Mouse (Mus musculus): ENCODE data around the gene Pabpc1l. TPM values are rescaled to one million over a fixed set of nuclear protein-coding genes. Genes with fewer than 3 reads are reported as not detected.

Gene Pabpc1l
- polyA plus RNA-seq (2012; rRNA removed), result 0.71 and 0.79 TPM in 2 replicates

GRCm38 (mm10) chr2:164025150-164025549, at the start of gene Pabpc1l:
TSS of gene Pabpc1l (plus strand) at chr2:164025450.

GRCm38 (mm10) chr2:163994654-163994976, 30.6 kb upstream of the Pabpc1l start, which contains the start of gene Ywhab:
TSS of gene Ywhab (plus strand) at chr2:163994960.

GRCm38 (mm10) chr2:164070142-164070764, 45.0 kb downstream of the Pabpc1l start, which contains the start of gene Stk4:
TSS of gene Stk4 (plus strand) at chr2:164070322.

GRCm38 (mm10) chr2:164070765-164071436, 45.7 kb downstream of the Pabpc1l start, which contains the start of gene Tomm34:
TSS of gene Tomm34 (minus strand) at chr2:164071169.

Other genes starting within 250 kb of the Pabpc1l start
- gene Ccn5, start 204.6 kb upstream of the Pabpc1l start, polyA plus RNA-seq (2012; rRNA removed), result 0.03 and 0.07 TPM in 2 replicates
- gene Kcnk15, start 171.8 kb upstream of the Pabpc1l start, polyA plus RNA-seq (2012; rRNA removed), result not detected in 2 replicates
- gene Rims4, start 106.8 kb upstream of the Pabpc1l start, polyA plus RNA-seq (2012; rRNA removed), result 0.73 and 1.3 TPM in 2 replicates
- gene Ywhab, start 30.5 kb upstream of the Pabpc1l start, polyA plus RNA-seq (2012; rRNA removed), result 27.4 and 28.4 TPM in 2 replicates
- gene Stk4, start 44.9 kb downstream of the Pabpc1l start, polyA plus RNA-seq (2012; rRNA removed), result 10.4 and 10.8 TPM in 2 replicates
- gene Tomm34, start 45.7 kb downstream of the Pabpc1l start, polyA plus RNA-seq (2012; rRNA removed), result 11.1 and 11.6 TPM in 2 replicates
- gene Kcns1, start 145.7 kb downstream of the Pabpc1l start, polyA plus RNA-seq (2012; rRNA removed), result 0.01 TPM in 2 replicates
- gene Wfdc5, start 157.3 kb downstream of the Pabpc1l start, polyA plus RNA-seq (2012; rRNA removed), result not detected in 2 replicates
- not detected in 2 replicates for gene Wfdc12, start 165.2 kb downstream of the Pabpc1l start, polyA plus RNA-seq (2012; rRNA removed)
- not detected in 2 replicates for gene Wfdc15a, start 174.7 kb downstream of the Pabpc1l start, polyA plus RNA-seq (2012; rRNA removed)
- gene Wfdc15b, start 196.2 kb downstream of the Pabpc1l start, polyA plus RNA-seq (2012; rRNA removed), result 0.07 and 0.16 TPM in 2 replicates
- gene Svs2, start 213.0 kb downstream of the Pabpc1l start, polyA plus RNA-seq (2012; rRNA removed), result not detected in 2 replicates
- gene Svs3b, start 231.2 kb downstream of the Pabpc1l start, polyA plus RNA-seq (2012; rRNA removed), result not detected in 2 replicates

Data from liver, embryonic 18 days (tissue).